Mouse (Mus musculus): ENCODE results near the gene Lrrc15.

The Lrrc15 gene

DNA sequence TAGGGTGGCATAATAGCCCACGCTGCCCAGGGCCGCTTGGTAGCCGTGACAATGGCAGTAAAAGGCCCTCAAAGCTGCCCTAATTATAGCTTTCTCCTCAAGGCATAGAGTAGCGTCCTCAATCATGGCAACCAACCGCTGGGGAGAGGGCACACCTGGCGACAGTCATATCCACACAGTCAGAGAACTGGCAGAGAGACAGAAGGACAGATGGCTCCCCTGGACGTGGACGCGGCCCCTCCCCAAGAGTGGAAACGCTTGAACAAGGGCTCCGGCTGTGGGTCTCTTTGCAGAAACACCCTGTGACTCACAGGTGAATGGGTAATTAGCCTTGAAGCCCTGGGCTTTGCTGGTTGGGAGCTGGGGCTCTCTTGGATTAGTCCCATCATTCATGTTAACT, 4.7 kb downstream of the Lrrc15 start:
- DNase-seq (ENCODE audit: low spot score in 2 of 2), result no peak

DNA sequence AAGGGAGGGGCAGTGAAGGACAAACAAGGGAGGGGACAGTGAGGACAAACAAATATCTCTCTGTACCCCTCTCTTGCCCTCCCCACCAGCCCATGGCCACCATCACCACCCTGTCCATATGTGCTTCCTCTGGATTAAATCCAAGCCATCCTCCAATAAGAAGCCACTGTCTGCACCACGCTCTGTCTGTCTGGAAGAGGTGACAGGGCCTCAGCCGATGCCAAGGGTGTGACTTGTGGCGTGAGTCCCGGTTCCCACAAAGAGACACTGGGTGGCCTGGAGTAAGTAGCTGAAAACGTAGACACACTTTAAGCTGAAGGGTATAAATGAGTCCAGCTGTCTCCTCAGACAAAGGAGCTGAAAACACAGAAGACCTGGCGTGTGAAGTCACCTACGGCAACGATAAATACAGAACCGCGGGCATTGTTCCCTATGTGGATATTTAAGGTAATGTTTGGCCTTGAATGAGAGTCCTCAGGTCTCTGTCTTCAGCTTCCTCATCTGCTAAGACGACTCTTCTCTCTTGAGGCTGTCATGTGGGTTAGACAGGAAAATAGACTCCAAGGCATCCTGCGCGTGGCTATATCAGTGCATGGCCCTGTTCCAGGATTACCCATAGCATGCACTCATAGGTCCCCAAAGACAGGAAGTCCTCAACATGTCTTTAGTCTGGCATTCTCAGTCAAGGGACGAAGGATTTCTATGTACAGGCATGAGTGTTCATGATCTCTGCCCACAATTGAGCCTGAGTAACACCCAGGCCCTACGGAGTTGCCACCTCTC, 7.3 kb downstream of the Lrrc15 start:
- DNase-seq (ENCODE audit: low spot score in 2 of 2), result no peak

DNA sequence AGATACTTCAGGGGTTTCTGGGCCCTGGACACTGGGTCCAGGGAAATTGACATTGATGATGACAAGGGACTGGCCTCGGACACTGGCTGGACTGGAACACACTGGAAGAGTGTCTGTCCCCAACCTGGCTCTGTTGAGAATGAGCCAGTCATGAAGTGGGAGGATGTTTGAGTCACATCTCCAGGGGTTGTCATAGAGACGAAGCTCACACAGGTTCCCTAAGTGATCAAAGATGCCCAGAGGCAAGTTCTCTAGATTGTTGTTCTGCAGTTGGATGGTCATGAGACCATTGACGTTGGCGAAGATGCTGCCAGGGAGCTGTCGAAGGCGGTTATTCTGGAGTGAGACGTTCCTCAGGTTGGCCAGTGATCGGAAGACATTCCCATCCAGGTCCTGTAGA, 10.0 kb downstream of the Lrrc15 start:
- DNase-seq (ENCODE audit: low spot score in 2 of 2), result no peak

DNA sequence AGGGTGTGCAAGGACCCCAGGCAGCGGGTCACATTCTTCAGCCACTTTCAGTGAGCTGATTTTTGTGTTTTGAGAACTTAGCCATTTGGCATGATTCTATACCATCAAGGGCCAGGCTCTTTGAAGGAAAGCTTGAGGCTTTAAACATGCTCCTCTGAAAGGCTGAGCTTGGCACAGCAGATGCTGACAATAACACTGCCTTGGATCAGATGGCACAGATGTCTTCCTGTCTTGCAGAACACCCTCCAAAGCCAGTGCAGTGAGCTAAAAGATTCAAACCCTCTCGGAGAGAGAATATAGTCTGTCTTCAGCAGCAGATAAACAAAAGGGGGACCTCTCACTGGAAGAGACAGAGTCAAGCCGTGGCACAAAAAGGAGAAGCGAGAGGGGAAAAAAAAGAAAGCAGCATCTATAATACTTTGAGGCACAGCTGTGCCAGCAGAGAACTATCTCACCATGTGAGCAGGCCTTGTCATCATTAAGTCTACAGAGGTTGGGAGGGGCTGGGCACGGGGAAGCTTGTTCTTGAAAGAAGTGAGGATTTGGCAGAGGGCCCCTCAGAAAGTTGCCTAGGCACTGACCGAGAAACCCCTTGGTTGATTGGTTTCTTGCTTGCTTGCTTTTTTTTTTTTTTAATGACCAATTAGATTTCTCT, 11.0 kb downstream of the Lrrc15 start:
- DNase-seq (ENCODE audit: low spot score in 2 of 2), result no peak

DNA sequence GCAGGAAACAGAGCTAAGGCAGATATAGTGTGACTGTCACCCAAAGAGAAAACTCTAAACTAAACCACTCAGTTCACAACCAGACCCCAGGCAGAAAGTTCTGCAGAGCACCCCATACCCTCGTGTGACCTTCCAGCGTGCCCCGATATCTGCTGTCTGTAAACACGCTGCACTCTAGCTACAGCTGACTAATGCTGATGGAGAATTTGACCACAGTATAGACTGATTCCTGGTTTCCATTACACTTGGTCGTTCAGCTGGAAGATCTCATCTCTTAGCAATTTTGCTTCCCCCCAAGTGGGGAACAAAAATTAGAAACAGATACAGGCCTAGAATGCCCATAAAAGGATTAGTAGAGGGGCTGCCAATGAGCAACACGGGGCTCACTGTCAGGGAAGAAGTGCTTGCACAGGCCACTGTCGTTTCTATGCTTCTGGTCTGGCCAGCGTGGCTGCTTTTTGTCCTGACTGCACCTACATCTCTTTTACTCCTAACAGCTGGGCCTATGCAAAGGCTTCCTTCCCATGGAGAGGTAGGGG, 11.8 kb downstream of the Lrrc15 start:
- no peak for DNase-seq (ENCODE audit: low spot score in 2 of 2)

DNA sequence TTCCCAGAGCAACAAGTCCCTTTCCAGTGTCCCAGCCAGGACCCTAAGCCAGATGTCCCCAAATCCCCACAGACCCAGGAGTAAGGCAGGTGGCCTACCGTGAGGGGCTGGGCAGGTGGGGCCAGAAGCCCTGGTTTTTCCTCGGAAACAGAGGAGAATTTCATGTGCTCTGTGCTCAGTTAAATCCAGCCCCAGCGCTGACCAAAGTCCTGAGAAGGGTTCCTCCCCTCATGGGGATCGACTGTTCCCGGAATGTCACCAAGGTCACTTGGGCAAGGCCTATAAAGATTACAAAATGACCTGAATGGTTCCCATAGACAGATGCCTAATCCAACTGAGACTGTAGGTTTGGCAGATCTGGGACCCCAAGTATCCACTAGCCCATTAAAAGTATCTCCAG, 15.7 kb downstream of the Lrrc15 start, which contains the start of gene Cpn2:
Gene Cpn2, minus strand, starts transcription at position 141 of the 400 bp plus-strand sequence.
- no peak for DNase-seq (ENCODE audit: low spot score in 2 of 2)

DNA sequence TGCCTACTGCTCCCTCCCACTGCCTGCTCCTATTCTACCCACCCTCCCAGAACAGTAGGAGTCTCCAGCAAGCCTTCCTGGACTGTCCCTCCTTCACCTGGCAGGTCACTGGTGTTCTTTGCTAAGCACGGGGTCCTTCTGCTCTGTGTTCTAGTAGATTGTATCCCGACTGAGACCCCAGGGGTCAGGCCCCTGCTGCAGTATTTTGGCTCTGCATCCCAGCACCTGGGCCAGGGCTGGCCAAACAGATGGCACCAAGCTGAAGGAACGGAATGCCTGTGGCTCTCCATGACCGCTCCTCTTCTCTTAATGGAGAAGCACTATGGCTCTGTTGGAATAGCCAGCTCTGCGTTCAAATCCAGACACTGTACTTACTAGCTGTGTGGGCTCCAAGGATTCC, 16.5 kb downstream of the Lrrc15 start:
- no peak for DNase-seq (ENCODE audit: low spot score in 2 of 2)

DNA sequence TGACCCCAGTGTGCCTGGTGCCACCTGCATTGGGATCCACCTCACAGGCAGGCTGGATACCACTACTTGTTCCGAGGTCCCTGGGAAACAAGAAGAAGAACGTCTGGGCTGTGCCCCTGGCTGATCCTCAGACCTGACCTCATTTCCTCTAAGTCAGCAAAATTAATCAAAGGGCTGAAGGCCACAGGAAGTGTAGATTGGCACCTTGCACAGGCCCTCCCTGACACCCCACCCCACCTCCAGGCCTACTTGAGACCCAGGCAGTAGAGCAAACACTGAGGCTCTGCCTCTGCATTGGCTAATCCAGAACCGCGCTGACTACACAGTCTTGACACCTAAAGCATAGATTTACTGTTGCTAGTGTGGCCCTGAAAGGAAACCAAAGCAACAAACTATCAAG, 17.4 kb downstream of the Lrrc15 start:
- DNase-seq (ENCODE audit: low spot score in 2 of 2), result no peak

DNA sequence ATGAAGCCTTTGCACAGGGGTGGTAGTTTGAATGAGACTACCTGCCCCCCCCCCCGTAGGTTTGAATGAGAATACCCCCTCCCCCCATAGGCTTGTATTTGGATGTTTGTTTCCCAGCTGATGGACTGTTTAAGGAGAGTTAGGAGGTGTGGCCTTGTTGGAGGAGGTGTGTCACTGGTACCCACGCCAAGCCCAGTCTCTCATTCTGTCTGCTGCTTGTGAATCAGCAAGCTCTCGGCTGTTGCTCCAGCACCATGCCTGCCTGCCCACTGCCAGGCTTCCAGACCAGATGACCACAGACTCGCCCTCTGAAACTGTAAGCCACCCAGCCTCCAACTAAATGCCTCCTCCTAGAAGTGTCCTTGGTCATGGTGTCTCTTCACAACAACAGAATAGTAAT, 19.9 kb downstream of the Lrrc15 start:
- no peak for DNase-seq (ENCODE audit: low spot score in 2 of 2)

DNA sequence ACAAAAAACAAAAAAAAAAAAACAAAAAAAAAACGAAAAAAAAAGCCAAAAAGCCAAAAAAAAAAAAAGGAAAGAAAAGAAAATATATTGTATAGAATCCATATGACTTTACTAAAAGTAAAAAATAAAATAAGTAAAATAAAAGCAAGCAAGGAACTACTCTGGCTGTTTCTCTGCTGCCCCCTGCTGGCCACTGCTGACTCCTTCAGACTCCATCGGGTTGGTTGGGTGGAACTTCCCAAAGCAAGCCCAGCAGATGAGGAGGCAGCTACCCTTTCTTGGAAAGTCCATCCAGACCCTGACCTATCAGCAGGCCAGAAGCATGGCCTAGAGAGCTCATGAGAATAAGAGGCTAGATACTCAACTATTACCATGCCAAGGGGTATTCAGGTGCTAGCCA, 20.4 kb downstream of the Lrrc15 start:
- peak in 1 of 2 experiments; percentile 69 for DNase-seq (ENCODE audit: low spot score in 2 of 2)

DNA sequence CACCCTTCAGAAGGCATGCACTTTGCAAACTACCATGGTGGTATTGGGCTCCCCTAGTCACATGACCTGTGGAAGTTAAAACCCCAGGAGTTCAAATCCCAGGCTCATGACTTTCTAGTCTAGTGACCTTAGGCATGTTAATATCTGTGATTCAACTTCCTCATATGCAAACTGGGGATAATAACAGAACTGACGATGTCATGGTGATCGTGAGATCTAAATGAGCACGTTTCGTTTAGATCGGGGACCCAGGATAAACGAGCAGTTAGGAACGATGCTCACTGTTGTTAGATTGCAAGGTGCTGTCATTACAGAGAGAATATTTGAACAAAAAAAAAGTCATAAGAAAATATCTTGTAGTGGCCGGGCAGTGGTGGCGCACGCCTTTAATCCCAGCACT, 20.9 kb downstream of the Lrrc15 start:
- DNase-seq (ENCODE audit: low spot score in 2 of 2), result no peak

DNA sequence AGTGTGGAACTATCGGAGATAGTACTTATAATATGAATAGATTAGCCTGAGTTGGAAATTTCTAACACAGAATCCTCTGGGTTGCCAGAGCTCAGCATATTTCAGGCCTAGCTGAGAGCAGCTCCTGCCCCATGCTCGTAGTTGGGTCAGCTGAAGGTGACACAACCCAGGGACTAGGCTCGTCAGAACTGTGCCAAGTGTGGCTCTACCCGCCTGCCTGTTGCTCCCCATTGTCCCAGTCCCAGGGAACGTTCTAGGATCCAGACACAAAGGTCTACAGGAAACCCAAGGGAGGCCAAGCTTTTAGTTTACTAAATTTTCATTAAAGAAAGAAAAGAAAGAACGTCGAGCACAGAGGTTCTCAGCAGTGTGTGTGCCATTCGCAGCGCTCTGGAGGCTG, 21.7 kb downstream of the Lrrc15 start:
- no peak for DNase-seq (ENCODE audit: low spot score in 2 of 2)

DNA sequence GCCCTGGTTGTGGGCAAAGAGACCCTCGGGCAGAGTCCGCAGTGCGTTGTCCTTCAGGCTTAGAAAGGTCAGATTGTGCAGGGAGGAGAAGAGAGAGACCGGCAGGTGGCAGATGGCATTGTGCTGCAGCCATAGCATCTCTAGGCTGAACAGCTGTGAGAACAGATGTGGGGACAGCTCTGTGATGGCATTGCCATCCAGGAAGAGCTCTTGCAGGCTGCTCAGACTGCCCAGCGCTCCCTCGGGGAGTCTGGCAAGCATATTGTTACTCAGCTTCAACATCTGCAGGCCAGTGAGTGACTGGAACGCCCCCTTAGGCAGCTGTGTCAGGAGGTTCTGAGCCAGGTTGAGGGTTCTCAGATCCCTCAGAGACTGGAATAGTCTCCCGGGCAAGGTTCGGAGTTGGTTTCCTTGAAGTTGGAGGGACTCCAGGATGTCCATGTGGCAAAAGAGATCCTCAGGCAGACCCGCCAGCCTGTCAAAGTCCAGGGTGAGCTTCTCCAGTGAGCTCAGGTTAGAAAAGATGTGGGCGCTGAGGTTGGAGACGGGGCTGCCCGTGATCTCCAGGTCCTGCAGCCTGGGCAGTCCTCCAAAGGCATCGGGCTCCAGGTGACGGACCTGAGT, 22.9 kb downstream of the Lrrc15 start:
- DNase-seq (ENCODE audit: low spot score in 2 of 2), result no peak

DNA sequence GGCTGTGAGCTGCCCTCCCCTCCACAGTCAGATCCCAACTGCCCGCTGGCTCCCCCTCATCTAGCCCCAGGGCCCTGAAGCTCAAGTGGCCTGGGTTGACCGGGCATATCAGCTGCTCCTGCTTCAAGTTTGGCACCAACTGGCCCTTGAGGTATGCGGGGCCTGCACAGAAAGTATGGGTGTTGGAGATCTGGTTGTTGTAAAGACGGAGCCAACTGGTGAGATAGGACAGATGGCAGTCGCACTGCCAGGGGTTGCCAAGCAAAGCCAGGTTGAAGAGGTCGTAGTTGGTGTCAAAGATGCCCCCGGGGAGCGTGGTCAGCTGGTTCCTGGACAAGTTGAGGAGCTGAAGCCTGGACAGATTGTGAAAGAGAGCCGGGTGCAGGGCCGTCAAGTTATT, 23.6 kb downstream of the Lrrc15 start:
- no peak for DNase-seq (ENCODE audit: low spot score in 2 of 2)

DNA sequence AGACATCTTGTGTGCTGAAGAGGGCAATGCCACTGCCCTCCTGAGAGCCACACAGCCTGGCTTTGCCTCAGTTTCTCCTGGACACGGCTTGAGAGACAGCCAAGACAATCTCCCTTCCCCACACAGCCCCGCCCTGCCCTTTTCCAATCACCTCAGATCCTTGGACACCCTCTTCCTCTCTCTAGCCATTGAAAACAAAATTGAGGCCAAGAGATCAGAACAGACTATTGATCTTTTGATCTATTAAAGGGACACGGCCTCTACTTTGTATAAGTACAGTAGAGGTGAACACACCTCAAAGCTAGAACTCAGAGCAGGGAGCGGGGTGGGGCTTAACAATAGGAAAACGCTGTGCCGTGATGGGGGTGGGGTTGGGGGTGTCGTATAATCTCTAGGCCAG, 24.6 kb downstream of the Lrrc15 start:
- no peak for DNase-seq (ENCODE audit: low spot score in 2 of 2)

DNA sequence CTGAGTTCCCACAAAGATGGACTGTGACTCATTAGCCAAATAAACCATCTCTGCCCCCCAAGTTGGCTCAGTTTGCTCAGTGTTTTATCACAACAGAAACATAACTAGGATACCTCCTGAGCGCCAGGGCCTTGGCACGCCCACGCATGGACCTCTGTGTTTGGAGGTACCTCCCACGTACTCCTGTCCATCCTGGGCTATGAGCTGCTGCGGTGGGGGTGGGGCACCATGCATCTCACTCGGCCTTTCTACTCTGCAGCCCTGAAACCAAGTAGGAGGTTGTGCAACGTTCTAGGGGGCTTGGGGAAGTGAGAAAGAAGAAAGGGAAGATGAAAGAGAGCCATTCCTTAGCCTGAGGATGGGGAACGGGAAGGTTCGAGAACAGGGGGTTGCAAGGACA, 25.3 kb downstream of the Lrrc15 start:
- DNase-seq (ENCODE audit: low spot score in 2 of 2), result no peak

DNA sequence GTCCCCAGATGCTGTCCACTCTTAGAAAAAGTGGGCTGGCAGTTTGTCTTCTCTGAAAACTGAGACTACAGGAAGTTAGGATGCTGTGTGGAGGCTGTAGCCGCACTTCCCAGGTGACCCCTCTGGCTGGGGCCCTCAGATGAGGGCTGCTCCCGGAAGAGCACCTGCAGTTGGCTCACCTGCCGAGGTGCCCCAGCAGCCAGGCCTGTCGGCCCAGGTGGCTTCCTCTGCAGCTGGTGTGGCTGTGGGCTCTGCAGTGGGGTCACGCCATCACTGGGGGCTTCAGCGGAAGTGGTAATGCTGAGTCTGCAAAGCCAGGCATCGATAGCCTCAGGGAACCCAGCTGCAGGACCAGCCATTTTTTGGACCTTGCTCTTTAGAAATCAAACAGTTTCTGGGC, 28.0 kb downstream of the Lrrc15 start:
- DNase-seq (ENCODE audit: low spot score in 2 of 2), result no peak

DNA sequence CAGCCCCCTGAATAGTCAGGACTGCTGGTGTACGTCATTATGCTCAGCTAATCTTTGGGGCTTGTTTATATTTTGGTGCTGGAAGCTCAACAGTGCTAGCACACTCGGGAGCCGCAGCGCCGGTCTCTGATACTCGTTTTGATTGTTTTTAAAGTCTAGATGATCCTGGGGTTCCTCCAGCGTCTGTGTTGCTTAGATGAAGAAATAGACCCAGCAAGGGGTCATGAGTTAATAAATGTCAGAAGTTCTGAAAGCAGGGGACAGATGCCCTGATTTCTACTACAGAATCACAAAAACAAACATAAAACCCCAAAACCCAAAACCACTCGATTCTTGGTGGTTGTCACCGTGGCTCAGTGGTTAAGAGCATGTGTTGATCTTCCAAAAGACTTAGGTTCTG, 29.2 kb downstream of the Lrrc15 start:
- no peak for DNase-seq (ENCODE audit: low spot score in 2 of 2)

DNA sequence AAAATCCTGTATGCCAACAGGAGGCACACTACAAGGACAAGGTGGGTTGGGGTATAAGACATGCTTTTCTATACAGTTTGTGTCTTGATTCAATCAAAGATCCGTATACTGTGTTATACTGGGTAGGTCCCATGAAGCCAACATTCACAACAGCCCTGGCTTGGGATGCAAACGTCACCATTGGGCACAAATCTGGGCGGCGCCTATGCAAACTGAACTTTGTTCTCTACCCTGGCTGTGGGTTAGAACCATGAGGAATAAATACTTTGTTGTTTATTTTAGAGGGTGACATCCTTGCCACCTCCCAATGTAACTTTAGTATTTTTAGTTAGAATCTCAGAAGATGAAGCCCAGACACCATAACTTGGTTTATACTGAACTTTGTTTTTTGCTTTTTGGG, 29.7 kb downstream of the Lrrc15 start:
- DNase-seq (ENCODE audit: low spot score in 2 of 2), result no peak

DNA sequence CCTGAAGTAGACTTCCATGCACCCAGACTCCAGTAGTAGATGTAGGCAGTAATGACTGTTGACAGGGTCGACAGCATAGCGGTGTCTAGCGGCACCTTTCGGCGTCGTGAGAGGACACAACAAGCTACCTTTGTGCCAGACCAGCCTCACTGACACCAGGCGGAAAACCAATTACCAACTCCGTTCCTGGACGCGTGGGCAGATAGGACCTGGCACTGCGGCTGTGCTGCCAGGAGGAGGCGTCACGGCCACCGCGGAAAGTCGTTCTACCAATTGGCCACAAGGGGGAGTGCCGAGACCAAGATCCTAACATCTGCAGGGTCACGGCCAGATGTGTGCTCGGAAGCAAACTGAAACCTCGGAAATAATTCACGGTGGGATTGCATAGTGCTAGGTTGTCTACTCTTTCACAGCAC, 31.0 kb downstream of the Lrrc15 start:
- peak; percentile 45 to 84 for DNase-seq (ENCODE audit: low spot score in 2 of 2)

DNA sequence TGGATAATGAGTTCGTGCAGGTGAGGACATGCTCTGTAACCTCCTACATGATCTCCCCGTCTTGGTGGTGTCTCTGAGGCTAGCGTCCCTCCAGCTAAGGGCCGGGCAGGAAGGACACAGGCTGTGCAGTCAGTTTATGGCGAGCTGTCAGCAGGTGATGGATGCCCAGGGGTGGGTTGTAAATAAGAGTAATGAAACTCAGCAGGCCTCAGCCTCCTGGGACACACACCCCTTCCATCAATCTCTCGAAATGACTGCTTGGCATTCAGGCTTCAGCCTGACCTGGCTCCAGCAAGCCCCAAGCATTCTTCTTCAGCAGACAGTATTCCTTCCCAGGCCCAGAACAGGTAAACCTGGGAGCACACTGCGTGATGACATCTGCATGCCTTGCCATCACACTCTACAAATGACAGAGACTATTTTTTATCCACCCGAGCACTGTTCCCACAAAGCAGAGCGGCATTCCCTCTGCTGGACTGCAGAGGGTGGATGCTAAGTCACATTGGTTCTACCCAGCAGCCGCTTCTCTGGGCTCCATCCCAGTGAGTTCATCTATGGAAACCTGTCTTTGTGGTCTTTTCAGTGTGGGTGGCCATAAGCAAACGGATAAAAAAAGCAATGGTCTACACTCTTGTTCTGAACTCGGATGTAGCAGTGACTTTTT, 38.9 kb downstream of the Lrrc15 start:
- no peak for DNase-seq (ENCODE audit: low spot score in 2 of 2)

DNA sequence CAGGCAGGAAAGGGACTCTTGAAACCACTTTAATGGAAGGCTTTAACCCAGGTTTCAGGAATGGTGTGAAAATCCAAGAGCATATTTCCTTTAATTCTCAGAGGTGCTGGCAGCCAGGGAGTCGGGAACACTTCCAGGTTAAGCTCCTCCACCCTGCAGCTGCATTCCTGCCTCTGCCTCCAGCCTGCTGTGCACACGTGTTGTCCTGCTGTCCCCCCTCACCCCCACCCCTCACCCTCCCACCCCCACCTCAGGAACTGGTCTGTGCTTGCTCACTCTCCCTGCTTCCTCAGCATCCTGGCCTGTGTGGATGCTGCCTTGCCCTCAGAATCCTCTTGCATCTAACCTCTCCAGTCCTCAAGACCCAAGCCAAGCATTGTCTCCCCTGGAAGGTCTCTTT, 41.4 kb downstream of the Lrrc15 start:
- DNase-seq (ENCODE audit: low spot score in 2 of 2), result no peak
